Mouse (Mus musculus): ENCODE results near the gene Mst1r.

GRCm38 (mm10) chr9:107887804-107888266, 18.8 kb upstream of the Mst1r start, which contains the start of gene Mon1a:
- TF ChIP-seq CTCF (IDR thresholded peaks at IDR 0.05; ENCODE audit: low read depth, low read length) = no peak
- no peak for TF ChIP-seq POLR2A (IDR thresholded peaks at IDR 0.05; ENCODE audit: insufficient read depth, low read length)
- no peak for TF ChIP-seq EP300 (IDR thresholded peaks at IDR 0.05; ENCODE audit: insufficient read depth, low read depth, low read length)

Data from ES-Bruce4 (cell line).